Mouse (Mus musculus): ENCODE measurements around the gene Sppl2b. TPM values are rescaled to one million over a fixed set of nuclear protein-coding genes. Genes with fewer than 3 reads are reported as not detected.

Gene Sppl2b
- total and polyA plus RNA-seq, 3 experiments, result 52.0 to 65.9 TPM; not detected in 1

DNA sequence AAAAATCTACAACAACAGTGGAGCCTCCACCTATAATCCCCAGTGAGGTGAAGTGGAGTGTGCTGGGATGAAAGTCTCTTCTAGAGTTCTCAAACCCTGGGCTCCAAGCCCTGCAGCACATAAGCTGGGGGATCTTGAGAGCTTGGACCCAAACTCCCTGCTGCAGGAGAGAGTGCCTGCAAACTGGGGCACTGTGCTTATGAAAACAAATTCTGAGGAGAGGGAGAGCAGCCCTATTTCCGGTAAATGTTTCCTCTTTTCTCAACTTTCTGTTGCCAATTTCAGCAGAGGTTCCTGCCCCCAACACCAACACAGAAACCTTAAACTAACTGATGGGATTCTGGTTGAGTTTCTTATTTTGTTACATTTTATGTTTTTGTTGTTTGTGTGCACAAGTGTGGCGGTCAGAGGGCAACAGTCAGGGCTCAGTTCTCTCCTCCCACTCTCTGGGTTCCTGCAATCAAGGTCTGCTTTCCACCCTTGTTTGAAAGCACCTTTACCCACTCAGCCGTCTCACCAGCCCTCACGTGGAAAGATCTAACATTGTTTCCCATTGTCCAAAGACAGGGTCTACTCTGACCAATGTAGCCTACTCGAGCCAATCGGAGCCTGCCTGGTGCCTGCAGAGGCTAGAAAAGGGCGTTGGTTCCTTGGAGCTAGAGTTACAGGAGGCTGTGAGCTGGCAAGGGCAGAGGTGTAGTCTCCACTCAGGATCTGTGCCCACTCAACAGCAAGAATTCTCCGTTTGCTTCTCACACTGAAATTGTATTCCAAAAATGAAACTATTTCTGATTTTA lies 31.0 kb upstream of the Sppl2b start (continued):
- TF ChIP-seq JUND (IDR thresholded peaks at IDR 0.05; ENCODE audit: low read depth, low read length), result no peak
- peak; percentile 24; the same call in 1 of the 2 replicates for TF ChIP-seq MYC (IDR thresholded peaks at IDR 0.05; ENCODE audit: low read depth, low read length)
- TF ChIP-seq NRF1 (IDR thresholded peaks at IDR 0.05; ENCODE audit: insufficient read depth, low read depth, low read length, poor library complexity, severe bottlenecking), result no peak

DNA sequence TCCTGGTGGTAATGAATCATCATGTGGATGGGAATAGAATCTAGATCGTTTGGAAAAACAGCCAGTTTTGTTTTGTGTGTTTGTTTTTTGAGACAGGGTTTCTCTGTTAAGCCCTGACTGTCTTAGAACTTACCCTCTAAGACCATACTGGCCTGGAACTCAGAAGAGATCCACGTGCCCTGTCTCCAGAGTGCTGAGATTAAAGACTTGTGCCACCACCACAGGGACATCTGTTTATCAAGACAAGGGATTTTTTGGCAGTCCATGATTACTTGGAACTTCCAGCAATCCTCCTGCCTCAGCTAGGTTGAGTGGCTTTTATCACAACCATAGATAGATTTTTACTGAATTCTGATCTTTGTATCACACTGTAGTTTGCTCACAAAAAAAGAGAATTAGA lies 30.2 kb upstream of the Sppl2b start:
- Histone ChIP-seq H3K4me3 (ENCODE audit: control insufficient read depth in 1 of 2, insufficient read depth in 1 of 2, low read depth in 2 of 2, low read length in 2 of 2) (peak overlapping the region; percentile 41 to 69), H3K9ac (ENCODE audit: control insufficient read depth, low read depth, low read length, poor library complexity, severe bottlenecking) (peak overlapping the region; percentile 53), H3K27me3 (ENCODE audit: control insufficient read depth in 1 of 2, insufficient read depth in 2 of 2, low read length in 2 of 2) (no peaks in the 10 kb centered on the region), H3K9me3 (replicated peaks; ENCODE audit: insufficient read depth, low read length) (no peaks in the 10 kb centered on the region), H3K27ac (ENCODE audit: control insufficient read depth, low read depth, low read length) (peak overlapping the region; percentile 76), H3K79me2 (ENCODE audit: control insufficient read depth, insufficient read depth, low read length, poor library complexity) (peaks cover 23% of the 10 kb centered on the region), H3K36me3 (ENCODE audit: control insufficient read depth in 1 of 2, insufficient read depth in 2 of 2, low read length in 2 of 2) (peaks cover 0 to 16% of the 10 kb centered on the region in 2 experiments; a peak in 2 of 4 replicates), H3K4me1 (ENCODE audit: control insufficient read depth in 1 of 2, insufficient read depth in 2 of 2, low read length in 2 of 2) (peaks cover 7 to 18% of the 10 kb centered on the region in 2 experiments; a peak in 3 of 4 replicates)
- DNase-seq (ENCODE audit: low read depth, low spot score), result peak; percentile 49
- TF ChIP-seq USF1 (IDR thresholded peaks at IDR 0.05; ENCODE audit: low read depth, low read length) (0 out of 2 replicates have a peak, but pooled peaks have one; percentile 34), EP300 (IDR thresholded peaks at IDR 0.05; ENCODE audit: low read depth in 1 of 2, low read length in 2 of 2) (no peak), USF2 (IDR thresholded peaks at IDR 0.05; ENCODE audit: borderline replicate concordance in 1 of 2, insufficient read depth in 1 of 2, low read depth in 1 of 2, low read length in 2 of 2) (no peak), MXI1 (IDR thresholded peaks at IDR 0.05; ENCODE audit: low read depth, low read length) (peak; percentile 66), POLR2AphosphoS2 (IDR thresholded peaks at IDR 0.05; ENCODE audit: low read length) (no peak), TAL1 (IDR thresholded peaks at IDR 0.05; ENCODE audit: low read length) (peak; percentile 58), GATA1 (IDR thresholded peaks at IDR 0.05; ENCODE audit: low read depth, low read length) (0 out of 2 replicates have a peak, but pooled peaks have one; percentile 31), SIN3A (IDR thresholded peaks at IDR 0.05; ENCODE audit: low read length) (peak; percentile 22; the same call in 1 of the 2 replicates), UBTF (IDR thresholded peaks at IDR 0.05; ENCODE audit: borderline replicate concordance, insufficient read depth, low read depth, low read length) (no peak), BHLHE40 (IDR thresholded peaks at IDR 0.05; ENCODE audit: borderline replicate concordance, low read depth, low read length) (peak; percentile 75), NRF1 (IDR thresholded peaks at IDR 0.05; ENCODE audit: insufficient read depth, low read depth, low read length, poor library complexity, severe bottlenecking) (no peak)

Measured in MEL (cell line).